ENCODE assay signal across 29 mouse cellular contexts in genomic region chr1:179906115-179906514, GRCm38 (mm10). TPM values are rescaled to one million over a fixed set of nuclear protein-coding genes. Genes with fewer than 3 reads are reported as not detected.
DNase-seq lines count a peak whose midpoint lies in the region; ATAC-seq and TF ChIP-seq lines count a peak whose summit lies in the region.
"Had no signal": no experiment of that assay in that cellular context is flagged by ENCODE, and none has a peak within 500 bp of the region (broad histone marks: within the 10 kb centered on the region; RNA-seq: fewer than 3 reads in every experiment).

No protein-coding gene starts in this region.

- no peaks in the 10 kb centered on the region for H3K36me3 ChIP-seq in MEL (ENCODE audit: control insufficient read depth in 1 of 2, insufficient read depth in 2 of 2, low read length in 2 of 2)
- H3K36me3 ChIP-seq: embryonic facial prominence, embryonic 10.5 days; embryonic facial prominence, embryonic 15.5 days; heart, embryonic 13.5 days; liver, embryonic 12.5 days; midbrain, embryonic 10.5 days; midbrain, embryonic 15.5 days had no signal

- peak; percentile 58 for ATAC-seq in megakaryocyte-erythroid progenitor cell, adult 5-6 weeks (replicated peaks; ENCODE audit: low FRiP score, low TSS enrichment, poor library complexity, severe bottlenecking)
- ATAC-seq: forebrain, embryonic 14.5 days; hindbrain, embryonic 16.5 days; intestine, embryonic 16.5 days; liver, embryonic 12.5 days; liver, postnatal 0 days; lung, postnatal 0 days; midbrain, embryonic 15.5 days had no signal

- no peak overlapping the region for H3K9ac ChIP-seq in MEL (ENCODE audit: control insufficient read depth, low read depth, low read length, poor library complexity, severe bottlenecking)
- H3K9ac ChIP-seq: embryonic facial prominence, embryonic 15.5 days; heart, embryonic 13.5 days; liver, embryonic 12.5 days; liver, postnatal 0 days; midbrain, embryonic 15.5 days had no signal

- no peak overlapping the region for H3K4me3 ChIP-seq in MEL (ENCODE audit: control insufficient read depth in 1 of 2, insufficient read depth in 1 of 2, low read depth in 2 of 2, low read length in 2 of 2)
- H3K4me3 ChIP-seq: embryonic facial prominence, embryonic 10.5 days; embryonic facial prominence, embryonic 15.5 days; heart, embryonic 13.5 days; liver, embryonic 12.5 days; midbrain, embryonic 10.5 days; midbrain, embryonic 15.5 days had no signal

- peak; percentile 1 for DNase-seq in layer of hippocampus, adult 11-12 months (ENCODE audit: low spot score)
- no peak for DNase-seq in layer of hippocampus, adult 18-20 months (ENCODE audit: low spot score in 2 of 2)
- DNase-seq in CD4-positive helper T cell, adult 2 months (ENCODE audit: low read depth, low spot score) = peak; percentile 7
- peak; percentile 61 for DNase-seq in MEL (ENCODE audit: low read depth, low spot score)
- no peak for DNase-seq in cerebellum, adult 9-10 months
- DNase-seq: adrenal gland, adult 2 months; adrenal gland, postnatal 36 days; cerebellum, adult 18-20 months; cerebellum, postnatal 14 days; gastrocnemius, postnatal 14 days; heart, adult 18-20 months; heart, postnatal 14 days; kidney, postnatal 14 days; left cerebral cortex, postnatal 4 days; liver, postnatal 0 days; spleen, adult 18-20 months; thymus, postnatal 25 days had no signal

- H3K4me1 ChIP-seq in MEL (ENCODE audit: control insufficient read depth in 1 of 2, insufficient read depth in 2 of 2, low read length in 2 of 2) = no peaks in the 10 kb centered on the region
- H3K4me1 ChIP-seq: embryonic facial prominence, embryonic 10.5 days; embryonic facial prominence, embryonic 15.5 days; heart, embryonic 13.5 days; liver, embryonic 12.5 days; midbrain, embryonic 10.5 days; midbrain, embryonic 15.5 days had no signal

- TF ChIP-seq POLR2A in MEL (IDR thresholded peaks at IDR 0.05; ENCODE audit: control insufficient read depth in 1 of 2, insufficient read depth in 1 of 2, low read depth in 1 of 2, low read length in 2 of 2, poor library complexity in 1 of 2) = no peak

- no peaks in the 10 kb centered on the region for H3K27me3 ChIP-seq in MEL (ENCODE audit: control insufficient read depth in 1 of 2, insufficient read depth in 2 of 2, low read length in 2 of 2)
- H3K27me3 ChIP-seq: embryonic facial prominence, embryonic 15.5 days; heart, embryonic 13.5 days; liver, embryonic 12.5 days; midbrain, embryonic 15.5 days had no signal

- TF ChIP-seq EP300 in MEL (IDR thresholded peaks at IDR 0.05; ENCODE audit: low read depth in 1 of 2, low read length in 2 of 2) = no peak

- H3K9me3 ChIP-seq in MEL (replicated peaks; ENCODE audit: insufficient read depth, low read length) = no peaks in the 10 kb centered on the region
- H3K9me3 ChIP-seq: embryonic facial prominence, embryonic 10.5 days; embryonic facial prominence, embryonic 15.5 days; midbrain, embryonic 15.5 days had no signal

- no peak overlapping the region for H3K27ac ChIP-seq in MEL (ENCODE audit: control insufficient read depth, low read depth, low read length)
- H3K27ac ChIP-seq: embryonic facial prominence, embryonic 10.5 days; embryonic facial prominence, embryonic 15.5 days; heart, embryonic 13.5 days; liver, embryonic 12.5 days; macrophage; midbrain, embryonic 10.5 days; midbrain, embryonic 15.5 days had no signal

- no peak for TF ChIP-seq RAD21 in MEL (IDR thresholded peaks at IDR 0.05; ENCODE audit: low read depth, low read length)

- no peak for TF ChIP-seq CTCF in MEL (IDR thresholded peaks at IDR 0.05 in 2 of 3, conservative IDR thresholded peaks at IDR 0.05 in 1 of 3; ENCODE audit: control insufficient read depth in 1 of 3, insufficient read depth in 1 of 3, low read depth in 2 of 3, low read length in 3 of 3, poor library complexity in 1 of 3, severe bottlenecking in 1 of 3)

- H3K79me2 ChIP-seq in MEL (ENCODE audit: control insufficient read depth, insufficient read depth, low read length, poor library complexity) = no peaks in the 10 kb centered on the region

TF ChIP-seq in MEL, 35 proteins besides CTCF, POLR2A, EP300 and RAD21:
- TF ChIP-seq ELF1 (IDR thresholded peaks at IDR 0.05; ENCODE audit: low read depth, low read length) (no peak), MYB (IDR thresholded peaks at IDR 0.05; ENCODE audit: low read depth, low read length) (no peak)

RNA-seq across cellular contexts. Expression of gene Cdc42bpa, which starts 54.2 kb away (rescaled TPM):
- total RNA-seq in layer of hippocampus, adult 18-20 months (2021) = 100 to 1,000 TPM; 226 to 244 TPM
- 7.7 and 11.6 TPM in 2 replicates for total RNA-seq in MEL (2012; rRNA removed)
- 10 to 100 TPM in 1 of 2 experiments, not detected in 1; 14.6 TPM for polyA plus RNA-seq in MEL (2012; ENCODE audit: insufficient read depth in 1 of 2, insufficient read length in 2 of 2, low read depth in 1 of 2, low replicate concordance in 2 of 2, missing spikeins in 1 of 2)
- total RNA-seq in megakaryocyte-erythroid progenitor cell, adult 5-6 weeks (2014; fragmentation: Nextera tagmentation) = 34.5 and 34.6 TPM in 2 replicates
- 25.1 and 29.7 TPM in 2 replicates for total RNA-seq in megakaryocyte-erythroid progenitor cell, adult 5-6 weeks (2017)

Comparison
In these comparisons a context has a peak if more than half of its experiments do, and no peak if none do; other contexts are left out.
1. DNase-seq: peak in layer of hippocampus, adult 11-12 months (single experiment), CD4-positive helper T cell, adult 2 months (single experiment) and MEL (single experiment); none in layer of hippocampus, adult 18-20 months (0 of 2) and cerebellum, adult 9-10 months (single experiment).
2. RNA of gene Cdc42bpa, which starts 54.2 kb away (total RNA-seq): 226 to 244 TPM in layer of hippocampus, adult 18-20 months; 25.1 to 34.6 TPM in megakaryocyte-erythroid progenitor cell, adult 5-6 weeks and 7.7 to 11.6 TPM in MEL; every median in the first group is over 4 times any median in the second.